Mouse (Mus musculus) spleen, adult 18-20 months (tissue): Measurements from ENCODE around the gene Uba7.

Experiments
- DNase-seq, 2 experiments: peaks; one replicate each; pipeline ENCODE4 v3.0.0; 2022; ENCODE audit warnings: mixed read lengths in 2 of 2

The Uba7 gene

DNA sequence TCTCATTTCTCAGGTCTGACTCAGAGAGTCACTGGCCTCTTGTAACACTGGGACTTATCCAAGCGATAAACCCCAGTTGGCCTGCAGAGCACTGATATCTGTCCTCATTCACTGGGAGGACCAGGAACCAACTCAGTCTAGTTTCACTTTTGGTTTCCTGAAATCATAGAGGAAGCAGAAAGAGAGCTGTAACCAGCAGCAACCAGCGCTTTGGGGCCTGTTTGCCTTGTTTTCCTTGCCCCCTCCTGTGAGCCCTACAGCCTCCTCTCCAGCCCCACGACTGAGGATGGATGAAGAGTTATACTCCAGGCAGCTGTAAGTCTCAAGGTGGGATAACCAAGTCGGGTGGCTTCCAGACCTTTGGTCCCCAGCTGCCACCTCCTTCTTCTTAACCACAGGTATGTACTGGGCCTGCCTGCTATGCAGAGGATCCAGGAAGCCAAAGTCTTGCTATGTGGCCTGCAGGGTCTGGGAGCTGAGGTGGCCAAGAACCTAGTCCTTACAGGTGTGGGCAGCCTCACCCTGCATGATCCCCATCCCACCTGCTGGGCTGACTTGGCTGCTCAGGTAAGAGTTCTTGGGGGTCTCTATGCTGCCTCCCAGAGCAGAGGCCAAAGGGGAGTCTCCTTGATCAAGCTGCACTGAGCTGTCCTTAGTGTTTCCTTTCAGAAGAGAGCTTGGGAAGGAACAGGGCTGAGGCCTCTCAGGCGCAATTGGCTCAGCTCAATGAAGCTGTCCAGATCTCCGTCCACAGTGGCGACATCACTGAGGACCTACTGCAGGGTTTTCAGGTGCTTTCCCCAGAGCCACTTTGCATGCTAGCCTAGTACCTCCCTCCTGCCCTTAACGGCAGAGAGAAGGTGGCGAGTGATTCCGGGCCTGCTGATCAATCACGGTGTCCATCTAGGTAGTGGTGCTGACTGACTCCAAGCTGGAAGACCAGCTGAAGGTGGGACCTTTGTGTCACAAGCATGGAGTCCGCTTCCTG, at the start of gene Uba7:
TSS of gene Uba7 (plus strand) at position 107 of the 988 bp plus-strand sequence.
- DNase-seq: peak; percentile 27 to 42

DNA sequence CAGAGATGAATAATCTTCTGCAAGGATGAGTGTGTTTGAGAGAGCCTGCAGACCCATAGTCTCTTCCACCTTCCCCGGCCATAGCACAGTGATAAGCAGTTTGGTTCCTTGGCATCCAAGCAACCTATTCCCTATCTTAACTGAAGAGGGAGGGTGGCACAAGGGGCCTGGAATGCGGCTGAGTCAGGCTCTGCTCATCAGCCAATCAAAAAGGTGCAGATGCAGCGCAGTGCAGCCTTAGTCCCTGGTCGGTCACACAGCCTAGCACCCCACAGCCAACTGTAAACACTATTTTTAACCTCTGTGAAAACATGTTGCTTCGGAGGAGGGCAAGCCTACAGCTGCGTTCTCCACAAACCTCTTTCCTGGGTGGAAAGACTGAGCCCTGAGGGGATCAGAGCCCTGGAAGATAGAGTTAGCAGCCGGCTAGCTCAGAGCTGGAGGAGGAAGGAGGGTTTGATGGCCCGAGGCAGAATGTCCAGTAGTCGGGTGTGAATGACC, 48.3 kb upstream of the Uba7 start:
- no peak for DNase-seq

DNA sequence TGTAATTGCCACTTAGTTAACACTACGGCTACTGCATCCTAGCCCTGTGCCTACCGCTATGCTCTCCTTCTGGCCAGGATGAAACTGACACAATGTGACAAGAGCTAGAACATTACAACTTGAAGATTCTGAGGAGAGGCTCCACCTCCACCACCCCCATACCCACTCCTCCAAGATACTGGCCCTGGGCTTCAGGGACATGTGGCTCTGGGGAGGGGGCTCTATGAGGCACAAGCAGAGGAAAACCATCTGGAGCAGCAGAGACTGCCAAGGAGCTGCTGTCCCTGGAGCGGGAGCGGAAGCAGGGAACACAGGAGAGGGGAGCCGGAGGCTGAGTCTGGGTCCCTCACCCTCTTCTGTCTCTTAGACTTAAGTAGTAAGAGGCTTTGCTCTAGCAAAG, 47.6 kb upstream of the Uba7 start:
- DNase-seq: no peak

DNA sequence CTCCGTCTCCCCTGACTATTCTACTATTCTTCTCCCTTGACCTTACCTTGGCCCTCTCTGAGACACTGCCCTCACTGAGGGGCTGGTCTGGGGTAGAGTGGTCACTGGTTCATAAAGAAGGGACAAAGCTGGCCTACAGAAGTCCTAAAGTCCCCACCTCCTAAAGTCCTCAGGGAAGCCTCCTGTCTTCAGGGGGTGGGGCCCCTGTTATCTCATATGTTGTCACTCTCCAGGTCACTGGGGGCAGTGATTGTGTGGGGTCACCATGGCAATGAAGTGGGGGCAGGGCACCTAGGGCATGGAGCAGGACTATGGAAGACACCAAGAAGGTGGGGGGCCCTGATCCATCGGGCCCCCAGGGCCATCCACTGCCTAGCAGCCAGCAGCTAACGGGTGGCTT, 47.1 kb upstream of the Uba7 start, which contains the start of gene Actl11:
TSS of gene Actl11 (plus strand) at position 301 of the 400 bp plus-strand sequence.
- no peak for DNase-seq

DNA sequence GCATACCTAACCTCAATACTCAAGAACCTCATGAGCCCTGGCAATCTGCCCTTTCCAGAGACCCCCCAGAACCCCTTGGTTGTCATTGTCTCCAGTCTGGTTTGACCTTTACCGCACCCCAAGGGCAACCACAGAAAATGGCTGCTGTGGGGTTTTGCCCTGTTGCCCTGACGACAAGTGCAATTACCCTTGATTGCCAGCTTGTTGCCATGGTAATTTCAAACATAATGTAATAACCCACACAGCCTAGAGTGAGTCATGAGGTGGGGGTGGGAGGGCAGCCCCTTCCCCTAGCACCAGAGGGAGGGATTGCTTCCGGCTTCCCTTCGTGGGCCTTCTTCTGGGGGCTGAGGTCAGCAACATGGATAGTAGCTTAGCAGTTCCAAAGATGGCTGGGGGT, 43.1 kb upstream of the Uba7 start:
- no peak for DNase-seq

DNA sequence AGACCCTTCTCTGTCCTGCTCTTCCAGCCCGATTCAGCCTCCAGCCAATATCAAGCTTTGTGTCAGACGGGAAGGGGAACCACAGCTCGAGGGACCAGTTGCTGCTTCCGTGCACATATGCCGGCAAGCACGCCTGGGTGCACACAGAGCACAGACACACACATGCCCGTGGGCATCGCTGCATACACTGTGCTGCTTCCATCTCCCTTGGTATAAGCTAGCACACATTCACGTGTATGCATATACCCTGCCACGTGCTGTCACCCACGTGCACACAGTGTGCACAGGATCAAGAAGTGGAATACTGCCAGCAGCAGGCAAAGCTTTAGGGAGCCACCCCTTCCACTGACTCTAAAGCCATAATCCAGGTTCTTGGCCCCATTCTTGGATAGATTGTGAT, 41.2 kb upstream of the Uba7 start:
- DNase-seq: no peak

DNA sequence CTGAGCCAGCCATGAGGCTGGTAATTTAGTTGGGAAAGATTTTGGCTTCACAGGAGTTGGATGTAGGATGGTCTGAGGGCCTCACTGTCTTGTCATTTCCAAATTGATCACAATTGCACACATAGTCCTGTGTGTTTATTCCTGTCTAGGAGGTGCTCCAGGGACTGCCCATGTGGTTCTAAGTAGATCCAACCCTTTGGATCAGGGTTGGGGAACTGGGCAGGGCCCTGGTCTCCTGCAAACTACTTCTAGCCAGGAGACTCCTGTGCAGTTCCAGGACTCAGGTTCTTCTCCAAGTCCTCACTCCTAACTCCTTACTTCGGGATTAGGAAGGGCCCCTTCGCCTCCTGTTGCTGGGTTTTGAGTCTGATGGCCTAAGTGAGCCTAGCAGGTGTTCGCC, 39.9 kb upstream of the Uba7 start, which contains the start of gene Camkv:
TSS of gene Camkv (plus strand) at position 301 of the 400 bp plus-strand sequence.
- no peak for DNase-seq

DNA sequence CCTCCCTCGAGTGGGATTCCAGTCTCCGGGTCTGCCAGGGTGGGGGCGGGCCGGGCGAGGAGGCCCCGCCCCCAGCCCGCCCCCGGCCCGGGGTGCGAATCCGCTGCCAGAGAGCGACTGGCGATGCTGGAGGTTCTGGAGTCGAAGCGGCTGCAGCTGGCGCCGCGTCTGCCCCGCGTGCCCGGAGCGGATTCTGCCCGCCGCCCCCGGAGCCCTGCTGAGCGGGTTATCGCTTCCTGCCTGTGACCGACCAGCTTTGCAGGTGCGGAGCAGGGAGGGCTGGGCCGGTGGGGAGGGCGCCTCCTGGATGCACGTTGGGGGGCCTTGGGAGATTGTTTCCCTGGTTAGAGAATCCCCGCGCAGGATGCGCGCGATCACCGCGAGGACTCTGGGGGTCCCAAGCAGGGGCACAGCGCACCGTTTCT, 39.5 kb upstream of the Uba7 start:
- DNase-seq: peak in 1 of 2 experiments; percentile 22

DNA sequence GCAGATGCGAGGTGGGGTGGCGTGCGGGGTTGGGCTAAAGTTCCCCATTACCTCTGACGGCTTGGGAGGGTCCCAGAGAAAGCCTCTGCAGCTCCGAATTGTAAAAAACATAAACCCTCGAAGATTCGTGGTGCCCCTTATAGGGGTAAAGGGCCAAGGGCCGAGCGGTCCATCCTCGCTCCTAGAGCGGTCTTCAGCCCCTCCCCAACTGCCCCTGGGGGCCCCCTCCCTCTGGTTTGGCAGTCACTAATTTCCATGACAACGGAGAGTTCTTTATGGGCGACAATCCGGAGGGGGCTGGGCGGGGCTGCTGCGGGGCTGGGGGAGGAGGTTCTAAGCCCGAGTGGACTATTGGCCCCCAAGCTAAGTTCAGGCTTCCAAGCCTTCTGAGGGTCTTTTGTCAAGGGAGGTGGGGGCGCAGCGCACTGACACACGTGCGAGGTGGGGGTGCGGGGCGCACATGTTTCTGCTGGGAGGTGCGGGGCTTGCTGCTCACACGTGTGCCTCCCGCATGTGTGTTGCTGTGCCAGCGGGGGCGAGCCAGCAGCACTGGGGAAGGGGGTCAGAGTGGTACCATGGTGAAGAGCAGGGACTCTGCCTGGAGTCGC, 39.0 kb upstream of the Uba7 start:
- no peak for DNase-seq

DNA sequence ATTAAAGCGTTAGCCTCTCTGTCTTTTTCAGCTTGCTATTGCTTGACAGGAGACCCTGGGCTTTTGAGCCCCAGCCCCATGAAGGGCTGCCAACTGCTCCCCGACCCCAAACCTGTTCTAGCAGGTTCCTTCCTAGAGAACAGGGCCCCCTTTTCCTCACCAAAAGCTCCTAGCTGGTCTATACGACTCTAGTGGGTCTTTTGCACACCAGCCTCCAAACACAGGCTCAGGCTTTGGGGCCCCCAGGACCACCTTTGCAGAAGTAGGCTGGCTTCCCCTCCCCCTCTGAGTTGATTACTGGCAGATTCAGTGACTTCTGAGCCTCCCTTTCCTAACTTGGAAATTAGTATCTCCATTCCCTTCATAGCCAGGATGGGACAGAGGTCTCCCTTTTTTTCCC, 38.5 kb upstream of the Uba7 start:
- DNase-seq: no peak

DNA sequence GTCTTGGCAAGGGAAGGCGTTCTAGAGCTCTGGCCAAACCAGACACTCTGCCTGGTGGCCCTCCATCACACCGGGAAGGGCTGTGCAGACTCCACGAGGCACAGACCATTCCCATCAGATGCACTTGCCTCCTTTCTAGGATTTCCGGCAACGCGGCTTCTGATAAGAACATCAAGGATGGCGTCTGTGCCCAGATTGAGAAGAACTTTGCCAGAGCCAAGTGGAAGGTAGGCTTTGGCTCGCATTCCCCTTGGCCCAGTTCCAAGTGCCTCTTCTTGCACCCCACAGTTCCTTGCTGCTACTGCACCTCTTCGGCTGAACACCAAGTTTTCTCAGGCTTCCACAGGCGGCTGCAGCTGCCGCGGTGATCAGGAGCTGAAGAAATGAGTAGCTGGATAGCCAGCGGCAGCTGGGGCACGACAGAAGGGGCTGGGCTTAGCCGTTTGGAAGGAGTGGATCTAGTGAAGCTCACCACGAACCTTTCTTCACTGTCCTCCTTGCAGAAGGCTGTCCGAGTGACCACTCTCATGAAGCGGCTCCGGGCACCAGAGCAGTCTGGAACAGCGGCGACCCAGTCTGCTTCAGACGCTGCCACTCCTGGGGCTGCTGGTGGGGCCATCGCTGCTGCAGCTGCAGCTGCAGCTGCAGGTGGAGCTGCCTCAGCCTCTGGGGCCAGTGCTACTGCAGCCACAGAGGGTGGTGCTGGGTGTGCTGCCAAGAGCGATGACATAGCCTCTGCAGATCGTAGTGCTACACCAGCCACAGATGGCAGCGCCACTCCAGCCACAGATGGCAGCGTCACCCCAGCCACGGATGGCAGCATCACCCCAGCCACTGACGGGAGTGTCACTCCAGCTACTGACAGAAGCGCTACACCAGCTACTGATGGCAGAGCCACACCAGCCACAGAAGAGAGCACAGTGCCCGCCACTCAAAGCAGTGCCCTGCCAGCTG, 27.8 kb upstream of the Uba7 start:
- DNase-seq: no peak

DNA sequence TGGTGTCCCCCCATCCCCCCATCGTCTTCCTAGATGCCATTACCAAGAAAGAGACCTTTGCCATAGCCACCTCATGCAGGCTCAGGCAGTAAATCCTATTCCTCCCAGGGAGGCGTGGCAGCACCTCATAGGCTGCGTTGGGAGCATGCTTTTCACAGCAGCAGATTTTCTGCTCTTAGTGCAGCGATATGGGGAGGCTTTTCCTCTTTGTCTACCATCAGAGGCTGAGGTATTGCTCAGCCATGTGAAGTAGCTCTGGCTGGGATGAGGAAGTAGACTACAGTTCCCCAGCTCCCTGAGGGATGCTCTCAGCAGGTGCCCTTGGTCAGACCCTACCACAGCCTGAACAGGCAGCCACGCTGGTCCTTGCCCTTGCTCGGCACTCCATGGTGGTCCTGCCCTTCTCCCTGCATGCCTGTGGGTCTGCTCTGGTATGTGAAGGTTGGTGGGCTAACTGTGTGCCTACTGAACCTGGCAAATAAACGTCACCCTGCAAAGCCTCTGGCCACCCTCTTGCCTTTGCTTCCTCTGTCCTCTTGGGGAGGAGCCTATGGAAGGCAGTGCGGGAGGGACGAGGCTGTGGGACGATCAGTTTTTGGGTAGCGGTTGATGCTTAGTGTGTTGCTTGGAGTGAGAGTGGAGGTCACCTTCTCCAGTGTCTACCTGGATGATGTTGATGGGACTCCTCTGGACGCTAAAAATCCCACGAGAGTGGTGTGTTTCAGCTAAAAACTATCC, 26.0 kb upstream of the Uba7 start:
- no peak for DNase-seq

DNA sequence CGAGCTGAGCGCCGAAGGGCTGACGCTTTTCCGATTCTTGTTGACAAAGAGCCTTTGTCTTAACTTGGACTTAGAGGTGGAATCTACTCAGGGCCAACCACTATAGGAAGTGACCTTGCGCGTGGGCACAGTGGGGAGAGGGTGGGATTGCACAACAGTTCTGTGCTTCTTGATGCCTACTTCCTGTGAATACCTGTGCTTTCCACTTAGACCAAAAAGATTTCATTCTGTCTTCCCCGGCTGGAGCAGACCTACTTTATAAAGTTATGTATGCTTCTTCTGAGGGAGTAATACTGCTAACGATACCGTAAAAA, 25.4 kb upstream of the Uba7 start, which contains the start of gene Traip:
TSS of gene Traip (plus strand) at position 215 of the 314 bp plus-strand sequence.
- no peak for DNase-seq

DNA sequence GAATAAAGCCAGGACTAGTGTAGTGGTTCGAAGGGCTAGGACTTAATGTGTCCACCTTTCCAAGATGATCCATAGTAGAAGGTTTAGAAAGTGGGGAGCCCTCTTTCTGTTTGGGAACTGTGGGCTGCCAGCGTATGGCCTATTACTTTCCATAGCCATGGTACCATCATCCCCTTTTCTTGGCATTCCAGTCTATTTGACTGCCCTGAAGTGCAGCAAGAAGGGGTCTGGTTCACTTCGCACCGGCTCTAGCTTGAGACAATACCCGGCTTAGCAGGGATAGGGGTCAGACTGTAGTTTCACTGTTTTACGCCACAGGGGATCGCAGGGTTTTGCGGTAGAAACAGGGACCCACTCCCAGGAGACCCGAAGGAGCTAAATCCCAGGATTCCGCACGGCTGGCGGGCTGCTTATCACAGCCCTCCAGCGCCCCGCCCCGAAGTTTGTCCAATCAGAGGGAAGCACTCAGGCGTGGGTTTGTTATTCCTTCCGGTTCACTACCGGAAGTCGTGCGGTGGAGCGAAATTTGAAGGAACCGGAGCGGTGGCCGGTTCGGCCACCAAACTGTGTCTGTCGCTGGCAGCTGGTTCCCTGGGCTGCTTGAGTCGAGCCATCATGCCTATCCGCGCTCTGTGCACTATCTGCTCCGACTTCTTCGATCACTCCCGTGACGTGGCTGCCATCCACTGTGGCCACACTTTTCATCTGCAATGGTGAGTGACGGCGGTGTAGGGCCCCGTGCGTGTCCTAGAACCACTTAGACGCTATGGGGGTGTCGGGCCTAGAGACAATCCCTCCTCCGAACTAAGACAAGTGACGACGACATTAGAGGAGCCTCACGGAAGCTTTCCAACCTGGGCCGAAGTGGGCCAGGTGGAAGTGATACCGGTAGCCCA, 24.6 kb upstream of the Uba7 start:
- DNase-seq: peak; percentile 72 to 82

DNA sequence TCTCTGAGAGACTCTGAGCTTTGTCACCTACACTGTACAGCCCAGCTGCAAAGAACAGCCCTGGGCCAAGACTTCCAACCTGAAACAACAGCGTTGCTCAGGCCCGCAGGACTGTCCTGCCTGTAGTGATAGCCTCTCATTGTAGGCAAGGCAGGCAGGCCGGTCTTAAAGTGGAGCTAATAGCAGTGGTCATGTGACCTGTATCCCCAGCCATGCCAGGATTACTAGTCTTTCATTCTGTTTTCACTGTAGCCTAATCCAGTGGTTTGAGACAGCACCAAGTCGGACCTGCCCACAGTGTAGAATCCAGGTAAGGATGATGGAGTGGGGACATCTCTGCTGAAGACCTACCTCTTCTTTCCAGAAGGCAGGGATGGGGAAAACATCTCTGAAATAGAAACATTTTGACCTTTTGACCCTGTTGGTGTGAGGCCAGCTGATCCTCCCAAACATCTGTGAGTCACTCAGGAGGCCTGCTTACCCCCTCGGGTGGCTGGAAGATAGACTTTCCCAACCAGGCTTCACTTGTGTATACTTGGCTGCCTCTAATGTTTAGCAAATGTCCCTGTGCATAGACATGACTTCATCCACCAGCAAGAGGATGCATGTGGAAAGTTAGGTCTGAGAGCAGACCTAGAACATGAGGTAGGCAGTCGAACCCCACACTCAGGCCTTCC, 19.6 kb upstream of the Uba7 start:
- no peak for DNase-seq

DNA sequence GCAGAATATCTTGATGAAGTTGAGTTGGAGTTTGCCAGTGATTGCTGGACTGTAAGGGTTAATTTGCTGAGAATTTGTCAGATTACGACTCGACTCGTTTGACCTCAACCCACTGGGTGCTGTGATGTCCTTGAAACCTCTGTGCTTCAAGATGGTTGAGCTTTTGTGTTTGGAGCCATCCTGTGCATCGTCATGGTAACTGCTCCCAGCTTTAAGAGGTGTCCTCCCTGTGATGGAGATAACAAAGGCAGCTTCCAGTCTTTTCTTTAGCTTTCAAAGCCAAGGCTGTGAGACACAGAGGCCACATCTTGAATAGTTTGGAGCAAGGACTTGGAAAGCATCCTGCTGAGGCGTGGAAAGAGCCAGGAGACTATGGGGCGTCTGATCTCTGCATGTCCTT, 18.2 kb upstream of the Uba7 start:
- DNase-seq: no peak

DNA sequence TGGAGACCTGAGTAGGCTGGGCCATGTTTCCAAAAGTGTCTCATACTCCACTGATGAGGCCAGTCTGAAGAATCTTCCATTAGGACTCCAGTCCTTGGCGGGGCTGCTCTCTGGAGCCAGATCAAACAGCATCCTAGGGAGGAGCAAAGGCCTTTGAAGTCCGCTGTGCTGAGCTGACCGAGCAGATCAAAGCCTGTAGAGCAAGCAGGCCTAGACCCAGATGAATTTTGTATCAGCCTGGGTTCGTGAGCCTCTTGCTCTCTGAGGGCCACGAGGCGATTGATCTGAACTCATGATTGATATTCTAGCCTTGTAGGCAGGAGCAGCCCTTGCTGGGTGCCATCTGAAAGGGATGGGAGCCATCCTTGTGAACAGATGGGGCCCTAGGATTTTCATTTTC, 15.4 kb upstream of the Uba7 start:
- no peak for DNase-seq

DNA sequence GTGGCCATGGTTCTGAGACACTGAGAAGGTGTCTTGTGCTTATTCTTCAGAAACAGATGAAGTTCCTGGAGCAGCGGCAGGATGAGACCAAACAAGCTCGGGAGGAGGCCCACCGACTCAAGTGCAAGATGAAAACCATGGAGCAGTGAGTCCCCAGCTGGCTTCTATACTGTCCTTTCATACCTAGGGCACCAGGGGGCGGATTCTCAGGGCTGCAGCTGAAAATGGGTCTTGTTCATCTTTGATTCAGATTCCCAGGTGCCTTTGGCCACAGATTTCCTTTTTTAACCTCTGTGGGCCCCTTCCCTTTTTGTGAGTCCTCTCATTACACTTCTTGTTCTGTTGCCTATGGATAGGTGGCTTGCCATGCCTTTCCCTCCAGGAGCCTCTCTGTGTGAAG, 14.4 kb upstream of the Uba7 start:
- DNase-seq: no peak

DNA sequence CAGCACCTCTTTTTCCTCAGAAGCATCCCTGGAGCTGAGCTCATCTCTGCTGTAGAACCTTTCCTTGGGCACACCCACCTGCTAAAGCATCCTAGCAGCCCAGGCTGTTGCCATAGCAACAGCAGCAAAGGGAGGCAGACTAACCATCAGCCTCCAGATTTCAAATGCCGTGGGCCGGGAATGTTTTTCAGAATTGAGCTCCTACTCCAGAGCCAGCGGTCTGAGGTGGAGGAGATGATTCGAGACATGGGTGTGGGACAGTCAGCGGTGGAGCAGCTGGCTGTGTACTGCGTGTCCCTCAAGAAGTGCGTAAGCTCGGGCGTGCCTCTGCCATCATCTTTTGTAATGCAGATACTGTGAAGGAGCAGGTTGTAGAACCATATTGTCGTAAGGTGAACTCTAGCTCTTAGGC, 13.9 kb upstream of the Uba7 start:
- no peak for DNase-seq

DNA sequence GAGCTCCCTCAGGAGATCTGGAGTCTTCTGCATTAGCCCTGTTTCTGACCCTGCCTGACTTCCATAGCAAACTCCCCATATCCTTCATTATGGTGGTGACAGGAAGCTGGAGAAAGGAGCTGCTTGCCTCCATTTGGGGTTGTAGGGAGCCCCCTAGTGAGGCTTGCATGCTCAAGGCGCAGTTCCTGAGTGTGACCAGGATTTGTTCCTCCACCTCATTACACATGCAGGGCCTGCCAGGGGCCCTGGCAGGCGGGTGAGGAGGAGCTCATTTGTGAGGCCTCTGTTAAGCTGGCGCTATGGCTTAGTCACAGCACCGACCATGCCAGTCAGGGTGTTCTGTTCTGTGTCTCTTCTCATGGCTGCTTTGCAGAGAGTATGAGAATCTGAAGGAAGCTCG, 13.4 kb upstream of the Uba7 start:
- no peak for DNase-seq
